Mouse (Mus musculus) monocyte, adult 59 days (primary cell): ENCODE data around the gene Sptssb. TPM values are rescaled to one million over a fixed set of nuclear protein-coding genes. Genes with fewer than 3 reads are reported as not detected.

Experiments
- total RNA-seq, 2 experiments: library from RNA; stranded (reverse); gene quantifications; one replicate each; pipeline ENCODE4 v1.2.4; 2023

Gene Sptssb
- not detected for total RNA-seq

GRCm38 (mm10) chr3:69859858-69860588 is at the start of gene Sptssb:
Gene Sptssb, minus strand, starts transcription at chr3:69859940.

Other genes starting within 250 kb of the Sptssb start
- 10 to 100 TPM; 64.2 to 82.0 TPM for gene Nmd3, start 138.0 kb downstream of the Sptssb start, total RNA-seq
- gene Otol1, start 147.7 kb upstream of the Sptssb start, total RNA-seq = not detected